Comparison of ENCODE assay signal across 14 mouse cellular contexts in the genomic region with DNA sequence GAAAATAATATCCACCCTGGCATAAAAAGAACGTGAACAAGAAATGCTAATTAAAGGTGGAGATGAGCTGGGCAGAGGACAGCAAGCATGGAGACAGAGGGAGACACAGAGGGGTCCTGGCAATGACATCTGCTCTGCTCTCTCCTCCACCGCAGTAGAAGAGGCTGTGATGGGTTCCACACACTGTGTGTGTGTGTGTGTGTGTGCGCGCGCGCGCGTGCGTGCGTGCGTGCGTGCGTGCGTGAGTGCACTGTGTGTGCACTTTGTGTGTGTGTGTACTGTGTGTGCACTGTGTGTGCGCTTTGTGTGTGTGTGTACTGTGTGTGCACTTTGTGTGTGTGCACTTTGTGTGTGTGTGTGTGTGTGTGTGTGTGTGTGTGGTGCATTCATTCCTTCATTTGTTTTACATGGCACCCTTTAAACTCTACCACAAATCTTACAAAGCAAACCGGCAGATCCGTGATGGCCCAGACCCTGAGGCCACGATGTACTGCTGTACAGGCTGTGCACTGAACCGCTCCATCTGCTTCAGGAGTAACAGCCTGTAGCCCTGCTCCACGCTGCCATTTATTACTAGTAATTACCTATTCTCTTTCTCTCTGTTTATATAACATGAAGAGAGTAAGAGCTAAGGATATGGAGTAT. TPM values are rescaled to one million over a fixed set of nuclear protein-coding genes. Genes with fewer than 3 reads are reported as not detected.
DNase-seq lines count a peak whose midpoint lies in the region; ATAC-seq lines count a peak whose summit lies in the region.
"Had no signal": no experiment of that assay in that cellular context is flagged by ENCODE, and none has a peak within 500 bp of the region (broad histone marks: within the 10 kb centered on the region; RNA-seq: fewer than 3 reads in every experiment).

No protein-coding gene starts in this region.

- DNase-seq in thymus, postnatal 14 days = peak; percentile 30
- no peak for DNase-seq in thymus, adult 18-20 months
- DNase-seq in lung, postnatal 36 days = no peak
- no peak for DNase-seq in gastrocnemius, postnatal 25 days
- no peak for DNase-seq in lung, postnatal 10 days
- DNase-seq: heart, postnatal 14 days; kidney, adult 11 months; kidney, postnatal 36 days; liver had no signal

- no peak overlapping the region for H3K9ac ChIP-seq in hindbrain, embryonic 13.5 days
- H3K9ac ChIP-seq in midbrain, embryonic 16.5 days (ENCODE audit: low read depth, low read length) = no peak overlapping the region
- H3K9ac ChIP-seq: embryonic facial prominence, embryonic 12.5 days; lung, embryonic 15.5 days had no signal

- no peaks in the 10 kb centered on the region for H3K9me3 ChIP-seq in hindbrain, embryonic 13.5 days
- H3K9me3 ChIP-seq in midbrain, embryonic 16.5 days (replicated peaks; ENCODE audit: control insufficient read depth, low read length, poor library complexity, severe bottlenecking) = no peaks in the 10 kb centered on the region
- H3K9me3 ChIP-seq: embryonic facial prominence, embryonic 12.5 days; lung, embryonic 15.5 days had no signal

- no peak overlapping the region for H3K4me2 ChIP-seq in hindbrain, embryonic 13.5 days
- H3K4me2 ChIP-seq in midbrain, embryonic 16.5 days (ENCODE audit: low read length) = no peak overlapping the region

- no peak overlapping the region for H3K4me3 ChIP-seq in hindbrain, embryonic 13.5 days
- H3K4me3 ChIP-seq in midbrain, embryonic 16.5 days (ENCODE audit: low read depth, low read length) = no peak overlapping the region
- H3K4me3 ChIP-seq: embryonic facial prominence, embryonic 12.5 days; left cerebral cortex, adult 2 months had no signal

- H3K27me3 ChIP-seq in hindbrain, embryonic 13.5 days = no peaks in the 10 kb centered on the region
- H3K27me3 ChIP-seq in midbrain, embryonic 16.5 days (ENCODE audit: control insufficient read depth, insufficient read depth, low read depth, low read length) = no peaks in the 10 kb centered on the region; the same call in 1 of the 2 replicates

- WGBS in hindbrain, embryonic 13.5 days = 66% methylated on average over 20 of the region's 20 CpGs
- 68% methylated on average over 18 of the region's 20 CpGs for WGBS in midbrain, embryonic 16.5 days

- peaks cover 75% of the 10 kb centered on the region for H3K4me1 ChIP-seq in hindbrain, embryonic 13.5 days (replicated peaks)
- H3K4me1 ChIP-seq in midbrain, embryonic 16.5 days (ENCODE audit: control insufficient read depth, insufficient read depth, low read length) = peaks cover 49% of the 10 kb centered on the region

- no peaks in the 10 kb centered on the region for H3K36me3 ChIP-seq in hindbrain, embryonic 13.5 days
- no peaks in the 10 kb centered on the region for H3K36me3 ChIP-seq in midbrain, embryonic 16.5 days (ENCODE audit: control insufficient read depth, insufficient read depth, low read length)
- H3K36me3 ChIP-seq: embryonic facial prominence, embryonic 12.5 days; lung, embryonic 15.5 days had no signal

- 0 out of 2 replicates have a peak, but pooled peaks have one; percentile 12 for ATAC-seq in hindbrain, embryonic 13.5 days (ENCODE audit: low FRiP score)
- 0 out of 2 replicates have a peak, but pooled peaks have one; percentile 10 for ATAC-seq in midbrain, embryonic 16.5 days

- peak overlapping the region; percentile 90 for H3K27ac ChIP-seq in hindbrain, embryonic 13.5 days
- H3K27ac ChIP-seq in midbrain, embryonic 16.5 days (ENCODE audit: low read length) = no peak overlapping the region
- H3K27ac ChIP-seq: left cerebral cortex, adult 2 months; lung, embryonic 15.5 days had no signal

RNA-seq across cellular contexts. Expression of gene Trp53i11, which starts 9.6 kb away (rescaled TPM):
- polyA plus RNA-seq in hindbrain, embryonic 13.5 days (2015; fragmentation: Nextera tagmentation; extraction: Ambion mirVana) = 109 and 110 TPM in 2 replicates
- polyA plus RNA-seq in midbrain, embryonic 16.5 days (2015; fragmentation: Nextera tagmentation; extraction: Ambion mirVana) = 125 and 139 TPM in 2 replicates
- total RNA-seq in gastrocnemius, postnatal 25 days (2021) = 1 to 10 TPM; 3.5 to 7.0 TPM
